Mouse (Mus musculus): ENCODE measurements at regions not wholly inside any gene's neighbourhood (a gene's known extent, or its start where the extent isn't known, plus 50 kb on each side); places are given as distances from the start of the nearest gene placed in this dataset.

GRCm38 (mm10) chr5:138900952-138901599 lies 81.2 kb downstream of the Gm5294 start:
- no peak for TF ChIP-seq CHD2 (IDR thresholded peaks at IDR 0.05; ENCODE audit: low read depth, low read length)
- no peak for TF ChIP-seq ZNF384 (IDR thresholded peaks at IDR 0.05; ENCODE audit: low read depth, low read length)
